Mouse (Mus musculus): Measurements from ENCODE around the gene Phox2a. TPM values are rescaled to one million over a fixed set of nuclear protein-coding genes. Genes with fewer than 3 reads are reported as not detected.
A peak's percentile ranks its signal among the peaks of the same experiment; 100 is the strongest.

The Phox2a gene
- polyA plus RNA-seq, 1 experiment, result 0.05 TPM

DNA sequence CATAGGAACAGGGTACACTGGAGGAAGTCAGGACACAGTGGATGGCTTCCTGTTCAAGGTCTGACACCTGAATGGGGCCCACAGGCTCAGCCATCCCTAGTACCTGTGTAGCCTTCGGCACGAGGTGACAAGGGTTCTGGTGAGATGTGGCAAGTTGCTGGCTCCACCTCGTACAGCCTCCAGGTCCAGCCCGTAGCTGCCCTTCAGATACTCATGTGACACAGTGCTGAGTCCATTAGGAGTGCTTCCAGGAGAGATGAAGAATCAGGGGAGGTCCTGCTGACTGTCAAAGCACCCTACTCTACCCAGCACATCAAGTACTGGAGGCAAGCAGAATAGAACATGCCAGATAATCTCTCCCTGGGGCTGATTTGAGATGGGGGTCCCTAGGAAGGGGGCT lies 14.3 kb downstream of the Phox2a start:
- peaks cover 77% of the 10 kb centered on the region for H3K36me3 ChIP-seq (ENCODE audit: control insufficient read depth, insufficient read depth)
- no peak overlapping the region for H3ac ChIP-seq (ENCODE audit: control insufficient read depth, insufficient read length, low read depth)
- no peak for TF ChIP-seq USF1 (IDR thresholded peaks at IDR 0.05; ENCODE audit: low read depth)
- TF ChIP-seq CEBPB (IDR thresholded peaks at IDR 0.05; ENCODE audit: low read depth), result no peak
- no peak for TF ChIP-seq CTCF (IDR thresholded peaks at IDR 0.05; ENCODE audit: control insufficient read depth, insufficient read depth, insufficient read length)
- TF ChIP-seq MYOD1 (IDR thresholded peaks at IDR 0.05; ENCODE audit: control insufficient read depth, insufficient read length, low read depth), result no peak
- no peak for TF ChIP-seq MAX (IDR thresholded peaks at IDR 0.05)
- no peak for TF ChIP-seq FOSL1 (IDR thresholded peaks at IDR 0.05; ENCODE audit: insufficient read depth, low read length, poor library complexity, severe bottlenecking)
- no peak for TF ChIP-seq MYOG (IDR thresholded peaks at IDR 0.05; ENCODE audit: control insufficient read depth, extremely low read depth, insufficient read length)
- H3K4me3 ChIP-seq (ENCODE audit: insufficient read depth, poor library complexity, severe bottlenecking), result no peak overlapping the region
- peaks cover 43% of the 10 kb centered on the region for H3K79me2 ChIP-seq (ENCODE audit: control insufficient read depth, insufficient read depth)
- H3K79me3 ChIP-seq (ENCODE audit: low read depth), result peaks cover 29% of the 10 kb centered on the region
- no peaks in the 10 kb centered on the region for H3K27me3 ChIP-seq (ENCODE audit: control insufficient read depth, insufficient read depth, insufficient read length)

DNA sequence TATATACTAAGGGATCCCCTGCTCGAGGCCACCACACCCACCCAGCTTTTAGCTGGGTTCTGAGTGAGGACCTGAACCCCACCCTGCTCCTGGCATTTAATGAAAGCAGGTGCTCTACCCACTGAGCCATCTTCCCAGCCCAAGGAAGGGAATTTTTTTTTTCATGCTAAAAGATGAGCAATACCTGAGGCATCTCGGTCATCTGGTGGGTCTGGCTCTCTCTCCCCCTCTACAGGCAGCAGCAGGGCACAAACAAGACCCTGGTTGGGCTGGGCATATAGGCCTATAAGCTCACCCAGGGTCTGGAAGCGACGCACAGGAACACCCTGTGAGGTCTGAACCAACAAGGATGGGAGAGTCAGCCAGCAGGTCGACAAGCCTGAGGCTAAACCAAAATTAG lies 15.2 kb downstream of the Phox2a start:
- no peaks in the 10 kb centered on the region for H3K27me3 ChIP-seq (ENCODE audit: control insufficient read depth, insufficient read depth, insufficient read length)
- TF ChIP-seq MYOG (IDR thresholded peaks at IDR 0.05; ENCODE audit: control insufficient read depth, extremely low read depth, insufficient read length) (no peak), MYOD1 (IDR thresholded peaks at IDR 0.05; ENCODE audit: control insufficient read depth, insufficient read length, low read depth) (no peak), USF1 (IDR thresholded peaks at IDR 0.05; ENCODE audit: low read depth) (no peak), MAX (IDR thresholded peaks at IDR 0.05) (no peak), CTCF (IDR thresholded peaks at IDR 0.05; ENCODE audit: control insufficient read depth, insufficient read depth, insufficient read length) (no peak), CEBPB (IDR thresholded peaks at IDR 0.05; ENCODE audit: low read depth) (no peak), FOSL1 (IDR thresholded peaks at IDR 0.05; ENCODE audit: insufficient read depth, low read length, poor library complexity, severe bottlenecking) (no peak)
- peaks cover 44% of the 10 kb centered on the region for H3K79me2 ChIP-seq (ENCODE audit: control insufficient read depth, insufficient read depth)
- no peak overlapping the region for H3K4me3 ChIP-seq (ENCODE audit: insufficient read depth, poor library complexity, severe bottlenecking)
- peaks cover 29% of the 10 kb centered on the region for H3K79me3 ChIP-seq (ENCODE audit: low read depth)
- H3K36me3 ChIP-seq (ENCODE audit: control insufficient read depth, insufficient read depth), result peaks cover 68% of the 10 kb centered on the region
- no peak overlapping the region for H3ac ChIP-seq (ENCODE audit: control insufficient read depth, insufficient read length, low read depth)

DNA sequence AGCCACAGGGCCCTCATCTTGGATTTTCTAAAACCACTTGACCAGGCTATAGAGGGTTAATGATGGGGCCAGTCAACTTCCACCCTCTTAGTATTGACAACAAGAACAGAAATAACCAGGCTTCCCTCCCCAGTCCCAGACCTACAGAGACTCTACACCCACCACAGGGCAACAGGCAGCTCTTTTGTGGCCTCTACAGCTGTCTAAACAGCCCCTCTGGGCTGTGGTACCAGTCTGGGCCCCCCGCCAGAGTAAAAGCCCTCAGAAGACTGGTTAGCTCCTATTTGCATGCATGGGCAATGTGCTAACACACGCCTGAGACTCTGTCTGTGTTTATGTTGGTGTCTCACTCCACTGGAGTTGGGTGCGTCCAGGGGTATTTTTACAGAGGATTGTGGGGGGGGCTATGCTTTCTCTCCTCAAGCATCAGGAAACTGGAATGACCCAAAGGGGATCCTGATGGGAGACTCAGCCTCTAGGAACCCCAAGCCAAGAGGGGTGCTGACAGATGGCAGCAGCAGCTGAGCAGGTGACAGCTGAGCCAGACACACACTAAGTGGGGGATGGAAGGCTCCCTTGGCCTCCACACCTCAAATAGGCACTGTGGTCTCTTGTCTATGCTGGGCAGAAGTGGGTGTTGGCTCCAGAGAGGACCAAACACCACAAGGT lies 15.9 kb downstream of the Phox2a start:
- H3K36me3 ChIP-seq (ENCODE audit: control insufficient read depth, insufficient read depth), result peaks cover 61% of the 10 kb centered on the region
- TF ChIP-seq MYOD1 (IDR thresholded peaks at IDR 0.05; ENCODE audit: control insufficient read depth, insufficient read length, low read depth), result peak; percentile 75
- no peak for TF ChIP-seq CTCF (IDR thresholded peaks at IDR 0.05; ENCODE audit: control insufficient read depth, insufficient read depth, insufficient read length)
- H3K79me2 ChIP-seq (ENCODE audit: control insufficient read depth, insufficient read depth), result peaks cover 44% of the 10 kb centered on the region
- no peaks in the 10 kb centered on the region for H3K27me3 ChIP-seq (ENCODE audit: control insufficient read depth, insufficient read depth, insufficient read length)
- peaks cover 29% of the 10 kb centered on the region for H3K79me3 ChIP-seq (ENCODE audit: low read depth)
- H3K4me3 ChIP-seq (ENCODE audit: insufficient read depth, poor library complexity, severe bottlenecking), result no peak overlapping the region
- no peak overlapping the region for H3ac ChIP-seq (ENCODE audit: control insufficient read depth, insufficient read length, low read depth)

DNA sequence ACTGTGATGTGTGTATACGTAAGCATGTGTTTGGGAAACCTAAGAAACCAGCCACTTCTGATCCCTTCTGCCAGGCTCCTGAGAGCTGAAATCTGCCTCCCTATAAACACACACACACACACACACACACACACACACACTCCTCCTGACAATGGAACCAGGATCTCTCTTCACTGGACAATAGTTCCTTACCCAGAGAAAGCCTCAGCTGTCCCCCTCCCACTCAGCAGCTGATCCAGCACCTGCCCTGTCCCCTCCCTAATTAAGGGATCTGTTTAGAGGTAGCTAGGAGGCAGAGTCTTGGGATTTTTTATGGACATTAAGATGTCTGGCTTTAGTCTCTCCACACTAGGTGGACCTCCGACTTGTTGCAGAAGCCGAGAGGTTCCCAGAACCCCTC lies 16.8 kb downstream of the Phox2a start:
- Histone ChIP-seq H3K27me3 (ENCODE audit: control insufficient read depth, insufficient read depth, insufficient read length) (no peaks in the 10 kb centered on the region), H3K36me3 (ENCODE audit: control insufficient read depth, insufficient read depth) (peaks cover 55% of the 10 kb centered on the region), H3K79me3 (ENCODE audit: low read depth) (peaks cover 29% of the 10 kb centered on the region), H3ac (ENCODE audit: control insufficient read depth, insufficient read length, low read depth) (no peak overlapping the region), H3K4me3 (ENCODE audit: insufficient read depth, poor library complexity, severe bottlenecking) (no peak overlapping the region), H3K79me2 (ENCODE audit: control insufficient read depth, insufficient read depth) (peaks cover 44% of the 10 kb centered on the region)
- TF ChIP-seq FOSL1 (IDR thresholded peaks at IDR 0.05; ENCODE audit: insufficient read depth, low read length, poor library complexity, severe bottlenecking), result no peak
- no peak for TF ChIP-seq CTCF (IDR thresholded peaks at IDR 0.05; ENCODE audit: control insufficient read depth, insufficient read depth, insufficient read length)
- no peak for TF ChIP-seq CEBPB (IDR thresholded peaks at IDR 0.05; ENCODE audit: low read depth)
- TF ChIP-seq USF1 (IDR thresholded peaks at IDR 0.05; ENCODE audit: low read depth), result no peak
- no peak for TF ChIP-seq MAX (IDR thresholded peaks at IDR 0.05)
- no peak for TF ChIP-seq MYOG (IDR thresholded peaks at IDR 0.05; ENCODE audit: control insufficient read depth, extremely low read depth, insufficient read length)
- no peak for TF ChIP-seq MYOD1 (IDR thresholded peaks at IDR 0.05; ENCODE audit: control insufficient read depth, insufficient read length, low read depth)

DNA sequence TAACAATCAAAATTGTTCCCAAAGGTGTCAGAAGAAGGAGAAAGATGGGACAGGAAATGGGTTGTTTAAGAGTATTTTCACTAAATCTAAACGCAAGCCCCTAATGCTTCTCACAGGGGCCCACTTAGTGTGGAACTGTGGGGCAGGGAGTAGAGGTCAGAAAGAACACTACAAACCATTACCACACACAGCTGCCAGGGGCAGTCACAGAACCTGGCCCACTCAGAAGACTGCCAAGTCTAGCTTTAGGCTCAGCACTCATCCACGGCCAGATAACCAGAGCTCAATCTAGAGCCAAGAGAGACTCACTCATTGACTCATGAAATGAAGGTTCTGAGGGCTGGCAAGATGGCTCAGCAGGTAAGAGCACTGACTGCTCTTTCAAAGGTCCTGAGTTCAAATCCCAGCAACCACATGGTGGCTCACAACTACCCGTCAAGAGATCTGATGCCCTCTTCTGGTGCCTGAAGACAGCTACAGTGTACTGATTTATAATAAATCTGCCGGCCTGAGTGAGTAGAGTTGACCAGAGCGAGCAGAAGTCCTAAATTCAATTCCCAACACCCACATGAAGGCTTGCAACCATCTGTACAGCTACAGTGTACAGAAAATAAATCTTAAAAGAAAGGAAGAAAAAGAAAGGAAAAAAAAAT lies 17.5 kb downstream of the Phox2a start:
- H3K79me3 ChIP-seq (ENCODE audit: low read depth), result peaks cover 29% of the 10 kb centered on the region
- H3K4me3 ChIP-seq (ENCODE audit: insufficient read depth, poor library complexity, severe bottlenecking), result peak overlapping the region; percentile 61
- H3K79me2 ChIP-seq (ENCODE audit: control insufficient read depth, insufficient read depth), result peaks cover 44% of the 10 kb centered on the region
- H3K27me3 ChIP-seq (ENCODE audit: control insufficient read depth, insufficient read depth, insufficient read length), result no peaks in the 10 kb centered on the region
- peak overlapping the region; percentile 4 for H3ac ChIP-seq (ENCODE audit: control insufficient read depth, insufficient read length, low read depth)
- no peak for TF ChIP-seq CEBPB (IDR thresholded peaks at IDR 0.05; ENCODE audit: low read depth)
- TF ChIP-seq USF1 (IDR thresholded peaks at IDR 0.05; ENCODE audit: low read depth), result no peak
- TF ChIP-seq MYOG (IDR thresholded peaks at IDR 0.05; ENCODE audit: control insufficient read depth, extremely low read depth, insufficient read length), result no peak
- TF ChIP-seq MYOD1 (IDR thresholded peaks at IDR 0.05; ENCODE audit: control insufficient read depth, insufficient read length, low read depth), result no peak
- TF ChIP-seq FOSL1 (IDR thresholded peaks at IDR 0.05; ENCODE audit: insufficient read depth, low read length, poor library complexity, severe bottlenecking), result no peak
- peaks cover 49% of the 10 kb centered on the region for H3K36me3 ChIP-seq (ENCODE audit: control insufficient read depth, insufficient read depth)

Data from C2C12 (cell line).